Mouse (Mus musculus): ENCODE results near the gene Pde11a. TPM values are rescaled to one million over a fixed set of nuclear protein-coding genes. Genes with fewer than 3 reads are reported as not detected.

Pde11a gene
- polyA plus RNA-seq, 1 experiment from 2014 or later = 0.12 TPM

- Histone ChIP-seq H3K27ac (ENCODE audit: low read length) (no peak overlapping the region), H3K9ac (replicated peaks; ENCODE audit: low read depth, low read length) (no peak overlapping the region), H3K4me3 (ENCODE audit: low read depth, low read length) (no peak overlapping the region), H3K36me3 (ENCODE audit: control insufficient read depth, insufficient read depth, low read length) (no peaks in the 10 kb centered on the region), H3K9me3 (ENCODE audit: control insufficient read depth, low read depth, low read length) (no peaks in the 10 kb centered on the region), H3K4me2 (replicated peaks; ENCODE audit: low read depth, low read length) (no peak overlapping the region), H3K4me1 (ENCODE audit: control insufficient read depth, insufficient read depth, low read length) (no peaks in the 10 kb centered on the region; the same call in 1 of the 2 replicates), H3K27me3 (ENCODE audit: control insufficient read depth, insufficient read depth, low read length) (no peaks in the 10 kb centered on the region)
- 88% methylated on average over 6 of the region's 6 CpGs for WGBS
- ATAC-seq (ENCODE audit: insufficient number of reproducible peaks, insufficient read depth, low FRiP score, low read depth) = no peak
These were observed 211.9 kb downstream of the Pde11a start for GRCm38 (mm10) chr2:76126651-76127050.

- ATAC-seq (ENCODE audit: insufficient number of reproducible peaks, insufficient read depth, low FRiP score, low read depth) = no peak
- no peak overlapping the region for H3K4me3 ChIP-seq (ENCODE audit: low read depth, low read length)
- WGBS = 53% methylated on average over 6 of the region's 6 CpGs
- H3K4me2 ChIP-seq (replicated peaks; ENCODE audit: low read depth, low read length) = no peak overlapping the region
- H3K27me3 ChIP-seq (ENCODE audit: control insufficient read depth, insufficient read depth, low read length) = no peaks in the 10 kb centered on the region
- H3K9me3 ChIP-seq (ENCODE audit: control insufficient read depth, low read depth, low read length) = no peaks in the 10 kb centered on the region
- H3K4me1 ChIP-seq (ENCODE audit: control insufficient read depth, insufficient read depth, low read length) = no peaks in the 10 kb centered on the region; the same call in 1 of the 2 replicates
- no peaks in the 10 kb centered on the region for H3K36me3 ChIP-seq (ENCODE audit: control insufficient read depth, insufficient read depth, low read length)
- H3K27ac ChIP-seq (ENCODE audit: low read length) = no peak overlapping the region
- no peak overlapping the region for H3K9ac ChIP-seq (replicated peaks; ENCODE audit: low read depth, low read length)
These were observed 213.8 kb downstream of the Pde11a start for GRCm38 (mm10) chr2:76124821-76125220.

GRCm38 (mm10) chr2:76122167-76122566 lies 216.4 kb downstream of the Pde11a start:
- WGBS = 88% methylated on average over 6 of the region's 6 CpGs
- H3K27me3 ChIP-seq (ENCODE audit: control insufficient read depth, insufficient read depth, low read length) = no peaks in the 10 kb centered on the region

DNA sequence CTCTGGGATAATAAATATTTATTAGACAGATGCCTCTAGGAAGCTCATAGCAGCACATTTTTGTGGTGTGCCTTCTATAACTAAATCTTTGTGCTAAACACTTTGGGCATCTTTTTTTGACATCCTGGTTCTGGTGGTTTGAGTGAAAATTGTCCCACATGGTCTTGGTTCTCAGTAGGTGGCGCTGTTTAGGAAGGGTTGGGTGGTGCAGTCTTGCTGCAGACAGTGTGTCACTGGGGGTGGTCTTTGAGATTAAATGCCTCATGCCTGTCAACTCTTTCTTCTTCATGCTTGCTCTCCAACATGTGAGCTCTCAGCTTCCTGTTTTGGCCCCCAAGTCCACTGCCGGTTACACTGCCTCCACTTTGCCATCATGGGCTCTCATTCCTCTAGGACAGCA lies 218.7 kb downstream of the Pde11a start:
- Histone ChIP-seq H3K4me3 (ENCODE audit: low read depth, low read length) (no peak overlapping the region), H3K27ac (ENCODE audit: low read length) (no peak overlapping the region), H3K9ac (replicated peaks; ENCODE audit: low read depth, low read length) (no peak overlapping the region), H3K9me3 (ENCODE audit: control insufficient read depth, low read depth, low read length) (no peaks in the 10 kb centered on the region), H3K4me1 (ENCODE audit: control insufficient read depth, insufficient read depth, low read length) (no peaks in the 10 kb centered on the region), H3K27me3 (ENCODE audit: control insufficient read depth, insufficient read depth, low read length) (no peaks in the 10 kb centered on the region), H3K36me3 (ENCODE audit: control insufficient read depth, insufficient read depth, low read length) (no peaks in the 10 kb centered on the region), H3K4me2 (replicated peaks; ENCODE audit: low read depth, low read length) (no peak overlapping the region)
- no peak for ATAC-seq (ENCODE audit: insufficient number of reproducible peaks, insufficient read depth, low FRiP score, low read depth)
- 51% methylated on average over 2 of the region's 2 CpGs for WGBS

More at GRCm38 (mm10) chr2:76122167-76122566, 216.4 kb downstream of the Pde11a start:
- no peak overlapping the region for H3K4me2 ChIP-seq (replicated peaks; ENCODE audit: low read depth, low read length)
- H3K36me3 ChIP-seq (ENCODE audit: control insufficient read depth, insufficient read depth, low read length) = no peaks in the 10 kb centered on the region
- no peaks in the 10 kb centered on the region for H3K4me1 ChIP-seq (ENCODE audit: control insufficient read depth, insufficient read depth, low read length)
- H3K9ac ChIP-seq (replicated peaks; ENCODE audit: low read depth, low read length) = no peak overlapping the region
- H3K9me3 ChIP-seq (ENCODE audit: control insufficient read depth, low read depth, low read length) = no peaks in the 10 kb centered on the region
- H3K27ac ChIP-seq (ENCODE audit: low read length) = no peak overlapping the region
- no peak for ATAC-seq (ENCODE audit: insufficient number of reproducible peaks, insufficient read depth, low FRiP score, low read depth)
- no peak overlapping the region for H3K4me3 ChIP-seq (ENCODE audit: low read depth, low read length)

- H3K9me3 ChIP-seq (ENCODE audit: control insufficient read depth, low read depth, low read length) = no peaks in the 10 kb centered on the region
- H3K27ac ChIP-seq (ENCODE audit: low read length) = no peak overlapping the region
These were observed 220.1 kb downstream of the Pde11a start for GRCm38 (mm10) chr2:76118491-76118890.

GRCm38 (mm10) chr2:76117219-76117618 lies 221.4 kb downstream of the Pde11a start:
- H3K36me3 ChIP-seq (ENCODE audit: control insufficient read depth, insufficient read depth, low read length) = no peaks in the 10 kb centered on the region
- ATAC-seq (ENCODE audit: insufficient number of reproducible peaks, insufficient read depth, low FRiP score, low read depth) = no peak
- WGBS = 72% methylated on average over 1 of the region's 1 CpGs
- H3K9me3 ChIP-seq (ENCODE audit: control insufficient read depth, low read depth, low read length) = no peaks in the 10 kb centered on the region
- H3K4me3 ChIP-seq (ENCODE audit: low read depth, low read length) = no peak overlapping the region
- H3K9ac ChIP-seq (replicated peaks; ENCODE audit: low read depth, low read length) = no peak overlapping the region
- no peak overlapping the region for H3K4me2 ChIP-seq (replicated peaks; ENCODE audit: low read depth, low read length)
- no peaks in the 10 kb centered on the region for H3K27me3 ChIP-seq (ENCODE audit: control insufficient read depth, insufficient read depth, low read length)
- no peaks in the 10 kb centered on the region for H3K4me1 ChIP-seq (ENCODE audit: control insufficient read depth, insufficient read depth, low read length)
- no peak overlapping the region for H3K27ac ChIP-seq (ENCODE audit: low read length)

More at GRCm38 (mm10) chr2:76118491-76118890, 220.1 kb downstream of the Pde11a start:
- ATAC-seq (ENCODE audit: insufficient number of reproducible peaks, insufficient read depth, low FRiP score, low read depth) = no peak
- H3K4me3 ChIP-seq (ENCODE audit: low read depth, low read length) = no peak overlapping the region
- H3K4me2 ChIP-seq (replicated peaks; ENCODE audit: low read depth, low read length) = no peak overlapping the region
- H3K4me1 ChIP-seq (ENCODE audit: control insufficient read depth, insufficient read depth, low read length) = no peaks in the 10 kb centered on the region
- WGBS = 37% methylated on average over 5 of the region's 5 CpGs
- H3K9ac ChIP-seq (replicated peaks; ENCODE audit: low read depth, low read length) = no peak overlapping the region
- no peaks in the 10 kb centered on the region for H3K27me3 ChIP-seq (ENCODE audit: control insufficient read depth, insufficient read depth, low read length)
- no peaks in the 10 kb centered on the region for H3K36me3 ChIP-seq (ENCODE audit: control insufficient read depth, insufficient read depth, low read length)

GRCm38 (mm10) chr2:76115696-76116095 lies 222.9 kb downstream of the Pde11a start:
- ATAC-seq (ENCODE audit: insufficient number of reproducible peaks, insufficient read depth, low FRiP score, low read depth) = no peak
- no peak overlapping the region for H3K4me2 ChIP-seq (replicated peaks; ENCODE audit: low read depth, low read length)
- H3K27me3 ChIP-seq (ENCODE audit: control insufficient read depth, insufficient read depth, low read length) = no peaks in the 10 kb centered on the region
- no peaks in the 10 kb centered on the region for H3K36me3 ChIP-seq (ENCODE audit: control insufficient read depth, insufficient read depth, low read length)
- no peak overlapping the region for H3K9ac ChIP-seq (replicated peaks; ENCODE audit: low read depth, low read length)
- 29% methylated on average over 1 of the region's 1 CpGs for WGBS
- no peak overlapping the region for H3K27ac ChIP-seq (ENCODE audit: low read length)
- H3K9me3 ChIP-seq (ENCODE audit: control insufficient read depth, low read depth, low read length) = no peaks in the 10 kb centered on the region
- no peak overlapping the region for H3K4me3 ChIP-seq (ENCODE audit: low read depth, low read length)
- H3K4me1 ChIP-seq (ENCODE audit: control insufficient read depth, insufficient read depth, low read length) = no peaks in the 10 kb centered on the region

- Histone ChIP-seq H3K4me2 (replicated peaks; ENCODE audit: low read depth, low read length) (no peak overlapping the region), H3K27me3 (ENCODE audit: control insufficient read depth, insufficient read depth, low read length) (no peaks in the 10 kb centered on the region), H3K4me3 (ENCODE audit: low read depth, low read length) (no peak overlapping the region), H3K9me3 (ENCODE audit: control insufficient read depth, low read depth, low read length) (no peaks in the 10 kb centered on the region), H3K9ac (replicated peaks; ENCODE audit: low read depth, low read length) (no peak overlapping the region), H3K27ac (ENCODE audit: low read length) (no peak overlapping the region), H3K36me3 (ENCODE audit: control insufficient read depth, insufficient read depth, low read length) (no peaks in the 10 kb centered on the region), H3K4me1 (ENCODE audit: control insufficient read depth, insufficient read depth, low read length) (no peaks in the 10 kb centered on the region)
- no peak for ATAC-seq (ENCODE audit: insufficient number of reproducible peaks, insufficient read depth, low FRiP score, low read depth)
- WGBS = 20% methylated on average over 6 of the region's 6 CpGs
These were observed 223.8 kb downstream of the Pde11a start for GRCm38 (mm10) chr2:76114734-76115133.

DNA sequence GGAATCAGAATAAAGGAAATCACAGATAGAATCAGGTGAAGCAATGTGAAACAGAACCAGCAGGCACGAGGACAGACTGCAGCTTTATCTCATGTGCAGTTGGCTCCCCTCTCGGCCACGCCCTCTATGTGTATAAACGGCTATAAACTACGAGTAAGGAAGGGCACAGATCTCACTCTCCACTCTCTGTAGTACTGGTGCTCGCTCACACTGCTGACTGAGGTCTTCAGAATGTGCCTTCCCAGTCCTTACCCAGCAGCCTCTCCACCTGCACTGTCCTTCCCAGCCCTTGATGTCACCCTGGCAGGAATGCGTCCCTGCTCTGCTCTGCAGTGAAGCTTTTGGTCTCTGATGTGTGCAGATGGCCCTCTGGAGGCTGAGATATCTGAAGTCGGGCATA lies 228.9 kb downstream of the Pde11a start:
- Histone ChIP-seq H3K4me3 (ENCODE audit: low read depth, low read length) (no peak overlapping the region), H3K36me3 (ENCODE audit: control insufficient read depth, insufficient read depth, low read length) (no peaks in the 10 kb centered on the region), H3K27ac (ENCODE audit: low read length) (no peak overlapping the region), H3K4me2 (replicated peaks; ENCODE audit: low read depth, low read length) (no peak overlapping the region), H3K9me3 (ENCODE audit: control insufficient read depth, low read depth, low read length) (no peaks in the 10 kb centered on the region), H3K27me3 (ENCODE audit: control insufficient read depth, insufficient read depth, low read length) (no peaks in the 10 kb centered on the region), H3K9ac (replicated peaks; ENCODE audit: low read depth, low read length) (no peak overlapping the region), H3K4me1 (ENCODE audit: control insufficient read depth, insufficient read depth, low read length) (no peaks in the 10 kb centered on the region)
- WGBS = 28% methylated on average over 8 of the region's 8 CpGs
- 0 out of 2 replicates have a peak, but pooled peaks have one; percentile 14 for ATAC-seq (ENCODE audit: insufficient number of reproducible peaks, insufficient read depth, low FRiP score, low read depth)

All from stomach, embryonic 14.5 days (tissue).